Mouse (Mus musculus): Measurements from ENCODE around the gene Gm8439.

- TF ChIP-seq CTCF (IDR thresholded peaks at IDR 0.05; ENCODE audit: control insufficient read depth, insufficient read depth, insufficient replicate concordance, low read depth, low read length) = no peak
- no peak for TF ChIP-seq POLR2A (IDR thresholded peaks at IDR 0.05; ENCODE audit: control insufficient read depth, low read depth, low read length)
These were observed 26.1 kb downstream of the Gm8439 start for GRCm38 (mm10) chr4:120614644-120615043.
